Mouse (Mus musculus) hindbrain, embryonic 14.5 days (tissue): ENCODE measurements around the gene Actl9. TPM values are rescaled to one million over a fixed set of nuclear protein-coding genes. Genes with fewer than 3 reads are reported as not detected.

Experiments used
- polyA plus RNA-seq: library from polyadenylated mRNA; unstranded; fragments of >200 nt; fragmentation: Nextera tagmentation; extraction: Ambion mirVana; gene quantifications from 2 replicates; pipeline ENCODE4 v1.2.1, GENCODE M21; 2014

Actl9 gene
- polyA plus RNA-seq, 1 experiment from 2014 or later = not detected

Other genes with a start within 250 kb of the Actl9 start
- gene Olfr239, start 241.6 kb upstream of the Actl9 start, polyA plus RNA-seq = 0.05 TPM in 1 of 2 replicates, not detected in the other
- gene Olfr1564, start 211.2 kb upstream of the Actl9 start, polyA plus RNA-seq = 0.08 TPM in 1 of 2 replicates, not detected in the other
- 28.5 and 30.0 TPM in 2 replicates for gene Zfp955a, start 177.8 kb upstream of the Actl9 start, polyA plus RNA-seq
- gene Olfr63, start 168.2 kb upstream of the Actl9 start, polyA plus RNA-seq = not detected in 2 replicates
- 17.1 and 17.7 TPM in 2 replicates for gene Zfp955b, start 143.4 kb upstream of the Actl9 start, polyA plus RNA-seq
- gene Zfp81, start 74.0 kb upstream of the Actl9 start, polyA plus RNA-seq = 18.9 and 25.5 TPM in 2 replicates
- 12.7 and 13.2 TPM in 2 replicates for gene Zfp101, start 38.3 kb upstream of the Actl9 start, polyA plus RNA-seq
- 47.7 and 59.0 TPM in 2 replicates for gene Adamts10, start 91.3 kb downstream of the Actl9 start, polyA plus RNA-seq
- 1.7 and 2.0 TPM in 2 replicates for gene Myo1f, start 122.8 kb downstream of the Actl9 start, polyA plus RNA-seq
- gene Zfp414, start 196.2 kb downstream of the Actl9 start, polyA plus RNA-seq = 81.3 and 85.9 TPM in 2 replicates
- 0.37 and 0.70 TPM in 2 replicates for gene Pram1, start 205.2 kb downstream of the Actl9 start, polyA plus RNA-seq